Mouse (Mus musculus): Measurements from ENCODE around the gene H2-DMb1. TPM values are rescaled to one million over a fixed set of nuclear protein-coding genes. Genes with fewer than 3 reads are reported as not detected.

The H2-DMb1 gene
- total and polyA plus RNA-seq, 3 experiments, result 60.7 to 147 (median 102) TPM

- TF ChIP-seq POLR2A (IDR thresholded peaks at IDR 0.05; ENCODE audit: low read depth, low read length) (peak; percentile 9; the same call in 1 of the 2 replicates), TCF12 (IDR thresholded peaks at IDR 0.05; ENCODE audit: low read depth, low read length) (no peak)
- no peaks in the 10 kb centered on the region for H3K27me3 ChIP-seq (replicated peaks)
- H3K36me3 ChIP-seq (replicated peaks in 1 of 2; ENCODE audit: control insufficient read depth in 1 of 2, insufficient read depth in 1 of 2, low read length in 1 of 2), result peaks cover 45 to 61% of the 10 kb centered on the region in 2 experiments
- H3K4me2 ChIP-seq (ENCODE audit: insufficient read depth, low read depth, poor library complexity, severe bottlenecking), result peak overlapping the region; percentile 92
- no peak for DNase-seq (ENCODE audit: extremely low read depth)
- peak overlapping the region; percentile 52 to 98 (median 81) for H3K4me3 ChIP-seq (replicated peaks in 1 of 3; ENCODE audit: low read depth in 2 of 3, low read length in 2 of 3, poor library complexity in 1 of 3)
- dilution Hi-C loops (cut with MboI; ENCODE audit: extremely low pct_ligation_motif_present, extremely low pct_unique_long_range_greater_than_20kb, low sequenced_read_pairs), result no loop called here
- H3K27ac ChIP-seq (ENCODE audit: insufficient read depth, low read depth), result peak overlapping the region; percentile 30
- peak overlapping the region; percentile 94 for H3K9ac ChIP-seq (ENCODE audit: insufficient read depth, low read depth)
- no peaks in the 10 kb centered on the region for H3K9me3 ChIP-seq (replicated peaks; ENCODE audit: low read length)
- peaks cover 88% of the 10 kb centered on the region for H3K79me2 ChIP-seq (replicated peaks; ENCODE audit: control insufficient read depth, extremely low read depth, insufficient read depth, poor library complexity, severe bottlenecking)
- peaks cover 27 to 59% of the 10 kb centered on the region in 2 experiments for H3K4me1 ChIP-seq (ENCODE audit: control insufficient read depth in 1 of 2, insufficient read depth in 2 of 2)
- in situ Hi-C loops (cut with MboI; ENCODE audit: low pct_ligation_motif_present, low pct_unique_long_range_greater_than_20kb, low sequenced_read_pairs), result no loop called here
Measured at GRCm38 (mm10) chr17:34188986-34189385, 36.1 kb downstream of the H2-DMb1 start.

- Histone ChIP-seq H3K9ac (ENCODE audit: insufficient read depth, low read depth) (no peak overlapping the region), H3K27ac (ENCODE audit: insufficient read depth, low read depth) (no peak overlapping the region), H3K9me3 (replicated peaks; ENCODE audit: low read length) (no peaks in the 10 kb centered on the region), H3K4me2 (ENCODE audit: insufficient read depth, low read depth, poor library complexity, severe bottlenecking) (no peak overlapping the region; the same call in 1 of the 2 replicates), H3K79me2 (replicated peaks; ENCODE audit: control insufficient read depth, extremely low read depth, insufficient read depth, poor library complexity, severe bottlenecking) (peaks cover 70% of the 10 kb centered on the region), H3K27me3 (replicated peaks) (no peaks in the 10 kb centered on the region), H3K36me3 (replicated peaks in 1 of 2; ENCODE audit: control insufficient read depth in 1 of 2, insufficient read depth in 1 of 2, low read length in 1 of 2) (peaks cover 60 to 76% of the 10 kb centered on the region in 2 experiments), H3K4me1 (ENCODE audit: control insufficient read depth in 1 of 2, insufficient read depth in 2 of 2) (peaks cover 32 to 72% of the 10 kb centered on the region in 2 experiments), H3K4me3 (replicated peaks in 1 of 3; ENCODE audit: low read depth in 2 of 3, low read length in 2 of 3, poor library complexity in 1 of 3) (no peak overlapping the region)
- no peak for TF ChIP-seq NELFE (IDR thresholded peaks at IDR 0.05; ENCODE audit: low read depth, low read length)
- peak; percentile 65; the same call in 1 of the 2 replicates for TF ChIP-seq POLR2AphosphoS2 (IDR thresholded peaks at IDR 0.05; ENCODE audit: low read depth, low read length)
- TF ChIP-seq JUND (conservative IDR thresholded peaks at IDR 0.05; ENCODE audit: low read depth, low read length), result no peak
- no peak for TF ChIP-seq ZC3H11A (IDR thresholded peaks at IDR 0.05; ENCODE audit: low read depth, low read length)
- TF ChIP-seq MXI1 (IDR thresholded peaks at IDR 0.05; ENCODE audit: low read depth, low read length), result no peak
- no peak for TF ChIP-seq ETS1 (conservative IDR thresholded peaks at IDR 0.05; ENCODE audit: low read depth, low read length)
- TF ChIP-seq MEF2A (IDR thresholded peaks at IDR 0.05; ENCODE audit: borderline replicate concordance, low read depth, low read length), result no peak
- TF ChIP-seq MAZ (IDR thresholded peaks at IDR 0.05; ENCODE audit: low read depth, low read length), result no peak
- in situ Hi-C loops (cut with MboI; ENCODE audit: low pct_ligation_motif_present, low pct_unique_long_range_greater_than_20kb, low sequenced_read_pairs), result no loop called here
- dilution Hi-C loops (cut with MboI; ENCODE audit: extremely low pct_ligation_motif_present, extremely low pct_unique_long_range_greater_than_20kb, low sequenced_read_pairs), result no loop called here
- DNase-seq (ENCODE audit: extremely low read depth), result no peak
Measured at GRCm38 (mm10) chr17:34192852-34193251, 40.0 kb downstream of the H2-DMb1 start.

- TF ChIP-seq TCF12 (IDR thresholded peaks at IDR 0.05; ENCODE audit: low read depth, low read length) (no peak), CTCF (conservative IDR thresholded peaks at IDR 0.05 in 1 of 2, IDR thresholded peaks at IDR 0.05 in 1 of 2; ENCODE audit: low read depth in 2 of 2, low read length in 2 of 2) (no peak), RCOR1 (conservative IDR thresholded peaks at IDR 0.05; ENCODE audit: low read depth, low read length) (no peak), ZMIZ1 (IDR thresholded peaks at IDR 0.05; ENCODE audit: low read depth, low read length) (no peak), RAD21 (IDR thresholded peaks at IDR 0.05; ENCODE audit: low read depth, low read length) (no peak), MAZ (IDR thresholded peaks at IDR 0.05; ENCODE audit: low read depth, low read length) (no peak), ELF1 (IDR thresholded peaks at IDR 0.05; ENCODE audit: low read depth, low read length) (no peak), MEF2A (IDR thresholded peaks at IDR 0.05; ENCODE audit: borderline replicate concordance, low read depth, low read length) (no peak), POLR2AphosphoS2 (IDR thresholded peaks at IDR 0.05; ENCODE audit: low read depth, low read length) (no peak), HCFC1 (IDR thresholded peaks at IDR 0.05; ENCODE audit: low read depth, low read length) (no peak), MXI1 (IDR thresholded peaks at IDR 0.05; ENCODE audit: low read depth, low read length) (no peak), SMC3 (IDR thresholded peaks at IDR 0.05; ENCODE audit: low read depth, low read length) (no peak), ZC3H11A (IDR thresholded peaks at IDR 0.05; ENCODE audit: low read depth, low read length) (no peak), USF1 (IDR thresholded peaks at IDR 0.05; ENCODE audit: low read depth, low read length) (no peak), SIN3A (IDR thresholded peaks at IDR 0.05; ENCODE audit: low read length) (no peak), GABPA (IDR thresholded peaks at IDR 0.05; ENCODE audit: insufficient replicate concordance, low read depth, low read length) (no peak), PAX5 (IDR thresholded peaks at IDR 0.05; ENCODE audit: low read length) (no peak)
- dilution Hi-C loops (cut with MboI; ENCODE audit: extremely low pct_ligation_motif_present, extremely low pct_unique_long_range_greater_than_20kb, low sequenced_read_pairs), result no loop called here
- no peak overlapping the region; the same call in 1 of the 2 replicates for H3K4me2 ChIP-seq (ENCODE audit: insufficient read depth, low read depth, poor library complexity, severe bottlenecking)
- peaks cover 32 to 72% of the 10 kb centered on the region in 2 experiments for H3K4me1 ChIP-seq (ENCODE audit: control insufficient read depth in 1 of 2, insufficient read depth in 2 of 2)
- H3K27ac ChIP-seq (ENCODE audit: insufficient read depth, low read depth), result no peak overlapping the region
- H3K9me3 ChIP-seq (replicated peaks; ENCODE audit: low read length), result no peaks in the 10 kb centered on the region
- H3K79me2 ChIP-seq (replicated peaks; ENCODE audit: control insufficient read depth, extremely low read depth, insufficient read depth, poor library complexity, severe bottlenecking), result peaks cover 68% of the 10 kb centered on the region
- H3K36me3 ChIP-seq (replicated peaks in 1 of 2; ENCODE audit: control insufficient read depth in 1 of 2, insufficient read depth in 1 of 2, low read length in 1 of 2), result peaks cover 60 to 76% of the 10 kb centered on the region in 2 experiments
- no peak overlapping the region for H3K4me3 ChIP-seq (replicated peaks in 1 of 3; ENCODE audit: low read depth in 2 of 3, low read length in 2 of 3, poor library complexity in 1 of 3)
- H3K27me3 ChIP-seq (replicated peaks), result no peaks in the 10 kb centered on the region
- DNase-seq (ENCODE audit: extremely low read depth), result no peak
- in situ Hi-C loops (cut with MboI; ENCODE audit: low pct_ligation_motif_present, low pct_unique_long_range_greater_than_20kb, low sequenced_read_pairs), result no loop called here
- no peak overlapping the region for H3K9ac ChIP-seq (ENCODE audit: insufficient read depth, low read depth)
Measured at GRCm38 (mm10) chr17:34193468-34193867, 40.6 kb downstream of the H2-DMb1 start.
